Mouse (Mus musculus): ENCODE results near the gene Gk5.
"Not testable (repeated sequence)": the region's sequence is repeated elsewhere in the genome, so short reads cannot be mapped to it uniquely, and the experiment has no call there.

Gene Gk5

DNA sequence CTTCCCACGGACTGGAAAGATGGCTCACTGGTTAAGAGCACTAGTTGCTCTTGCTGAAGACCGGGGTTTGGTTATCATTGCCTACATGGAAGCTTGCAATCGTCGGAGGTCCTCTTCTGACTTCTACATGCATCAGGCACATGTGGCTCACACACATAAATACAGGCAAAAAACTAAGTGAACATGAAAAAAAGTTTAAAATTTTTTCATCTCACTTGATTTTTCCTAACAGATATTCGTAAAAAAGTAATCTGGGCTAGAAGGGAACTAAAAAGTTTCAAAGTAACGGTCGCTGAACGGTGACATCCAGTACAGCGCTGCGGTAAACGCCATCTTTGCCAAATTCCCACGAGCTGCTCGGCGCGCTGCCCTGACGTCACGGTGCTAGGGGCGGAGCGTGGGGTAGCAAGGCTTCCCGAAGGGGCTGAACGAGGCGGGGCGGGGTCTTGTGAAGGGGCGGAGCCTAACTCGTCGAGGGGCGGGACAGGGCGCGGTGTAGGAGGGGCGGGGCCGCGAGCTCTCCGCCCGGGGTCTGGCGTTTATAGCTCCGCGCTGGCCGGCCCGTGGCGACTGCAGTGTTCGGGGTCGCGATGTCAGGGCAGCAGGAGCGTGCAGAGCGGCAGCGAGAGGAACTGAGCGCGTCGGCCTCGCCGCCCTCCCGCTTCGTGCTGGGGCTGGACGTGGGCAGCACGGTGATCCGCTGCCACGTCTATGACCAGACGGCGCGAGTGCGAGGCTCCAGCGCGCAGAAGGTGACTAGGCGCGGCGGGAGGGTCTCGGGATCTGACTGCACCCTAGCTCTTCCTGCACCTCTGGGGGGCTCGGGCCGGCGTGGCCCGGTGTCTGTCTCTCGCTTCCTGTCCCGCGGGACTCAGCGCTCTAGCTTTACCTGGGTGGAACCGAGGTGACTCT lies at the start of gene Gk5:
TSS of gene Gk5 (plus strand) at position 502 of the 912 bp plus-strand sequence.
- peak; percentile 97 to 99 for DNase-seq (ENCODE audit: low spot score in 2 of 2)

- no peak for DNase-seq (ENCODE audit: low spot score in 2 of 2)
Measured at GRCm38 (mm10) chr9:96078752-96079315, 40.3 kb upstream of the Gk5 start.

DNA sequence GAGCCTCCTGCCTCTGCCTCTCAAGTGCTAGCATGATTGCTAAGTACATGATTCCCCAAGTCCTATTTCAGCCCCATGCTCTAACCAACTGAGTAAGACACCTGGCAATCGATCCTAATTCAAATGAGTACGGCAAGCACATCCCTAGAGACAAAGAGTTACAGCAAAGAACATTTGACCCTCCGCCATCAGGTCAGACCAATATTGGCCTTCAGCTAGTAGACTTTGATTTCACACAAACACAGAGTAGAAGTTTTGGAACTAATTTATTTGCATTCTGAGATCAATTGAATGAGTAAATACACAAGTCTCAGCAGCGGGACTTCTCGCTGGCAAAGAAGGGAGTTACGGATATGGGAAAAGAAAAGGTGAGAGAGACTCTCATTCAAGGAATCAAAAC lies 33.9 kb upstream of the Gk5 start:
- DNase-seq (ENCODE audit: low spot score in 2 of 2), result no peak

- DNase-seq (ENCODE audit: low spot score in 2 of 2), result no peak
Measured at GRCm38 (mm10) chr9:96087671-96088070, 31.5 kb upstream of the Gk5 start.

DNA sequence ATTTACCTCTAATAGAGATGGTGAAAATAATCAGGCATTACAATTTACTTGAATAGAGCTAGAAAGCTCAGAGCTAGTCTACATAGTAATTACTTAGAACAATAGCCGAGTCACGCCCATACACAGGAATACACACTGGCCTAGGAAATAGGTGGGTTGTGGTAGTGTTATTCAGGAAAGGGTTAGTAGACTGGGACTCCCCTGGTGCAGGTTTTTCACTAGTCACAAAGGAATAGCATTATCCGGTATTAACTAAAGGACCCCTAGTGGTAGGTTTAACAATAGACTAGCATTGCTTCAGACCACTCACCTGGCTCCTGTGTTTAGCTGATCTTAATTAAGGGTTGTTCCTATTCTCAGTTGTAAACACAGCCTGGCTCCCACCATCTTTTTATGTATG lies 30.7 kb upstream of the Gk5 start:
- DNase-seq (ENCODE audit: low spot score in 2 of 2), result not testable (repeated sequence)

GRCm38 (mm10) chr9:96092637-96093036 lies 26.5 kb upstream of the Gk5 start:
- DNase-seq (ENCODE audit: low spot score in 2 of 2), result not testable (repeated sequence)

GRCm38 (mm10) chr9:96093221-96093620 lies 25.9 kb upstream of the Gk5 start:
- no peak for DNase-seq (ENCODE audit: low spot score in 2 of 2)

DNA sequence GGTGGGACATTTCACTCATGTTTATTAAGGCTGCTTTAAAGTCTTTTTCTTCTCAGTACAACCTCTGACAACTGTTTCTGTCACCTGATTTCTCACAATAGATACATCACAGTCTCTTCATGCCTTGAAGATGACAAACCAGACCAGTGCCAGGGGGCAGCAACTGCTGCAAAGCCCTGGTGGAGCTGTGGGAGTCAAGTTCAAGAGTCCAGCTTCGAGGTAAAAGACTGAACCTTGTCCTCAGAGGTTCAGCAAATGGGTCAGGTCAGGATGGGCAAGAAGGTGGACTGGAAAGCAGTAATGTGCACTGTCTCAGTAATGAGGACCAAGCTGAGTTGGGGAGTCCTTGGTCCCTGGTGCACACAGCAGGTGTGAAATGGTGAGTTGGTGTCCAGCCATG lies 24.8 kb upstream of the Gk5 start:
- no peak for DNase-seq (ENCODE audit: low spot score in 2 of 2)

DNA sequence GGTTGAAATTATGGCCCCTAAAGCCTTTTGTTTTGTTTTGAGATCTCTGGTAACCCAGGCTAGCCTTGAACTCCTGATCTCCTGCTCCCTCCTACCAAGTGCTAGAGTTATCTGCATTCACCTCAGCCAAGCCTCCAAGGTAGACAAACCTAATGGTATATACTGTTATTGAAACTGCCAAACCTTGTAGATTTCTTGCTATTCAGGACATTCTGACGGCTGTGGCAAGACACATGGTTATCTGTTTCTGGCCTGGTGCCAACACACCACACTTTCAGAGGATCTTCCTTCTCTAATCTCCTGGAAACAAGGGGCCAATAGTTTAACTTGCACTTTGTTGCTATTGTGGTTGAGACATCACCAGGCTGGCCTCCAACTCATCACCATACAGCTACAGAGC lies 24.0 kb upstream of the Gk5 start:
- DNase-seq (ENCODE audit: low spot score in 2 of 2), result no peak

GRCm38 (mm10) chr9:96102846-96103245 lies 16.3 kb upstream of the Gk5 start:
- no peak for DNase-seq (ENCODE audit: low spot score in 2 of 2)

- DNase-seq (ENCODE audit: low spot score in 2 of 2), result no peak
Measured at GRCm38 (mm10) chr9:96112879-96113361, 6.2 kb upstream of the Gk5 start.

DNA sequence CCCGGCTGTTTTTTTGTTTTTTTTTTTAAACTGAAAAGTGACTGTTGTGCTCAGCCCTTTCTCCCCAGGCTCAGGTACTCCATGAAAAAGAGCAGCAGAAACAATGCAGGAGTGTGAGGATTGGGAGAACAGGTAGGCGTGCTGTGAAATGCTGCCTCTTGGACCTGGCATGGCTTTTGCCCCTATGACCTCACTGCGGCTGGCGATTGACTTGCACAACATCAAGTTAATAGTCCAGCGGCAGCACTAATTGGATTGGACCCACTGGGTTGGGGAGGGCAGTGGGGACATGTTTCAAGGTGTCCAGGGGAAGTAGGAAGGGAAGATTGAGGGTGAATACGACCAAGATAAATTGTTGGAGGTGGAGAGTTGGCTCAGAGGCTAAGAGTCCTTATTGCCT lies 2.4 kb upstream of the Gk5 start:
- DNase-seq (ENCODE audit: low spot score in 2 of 2), result no peak

DNA sequence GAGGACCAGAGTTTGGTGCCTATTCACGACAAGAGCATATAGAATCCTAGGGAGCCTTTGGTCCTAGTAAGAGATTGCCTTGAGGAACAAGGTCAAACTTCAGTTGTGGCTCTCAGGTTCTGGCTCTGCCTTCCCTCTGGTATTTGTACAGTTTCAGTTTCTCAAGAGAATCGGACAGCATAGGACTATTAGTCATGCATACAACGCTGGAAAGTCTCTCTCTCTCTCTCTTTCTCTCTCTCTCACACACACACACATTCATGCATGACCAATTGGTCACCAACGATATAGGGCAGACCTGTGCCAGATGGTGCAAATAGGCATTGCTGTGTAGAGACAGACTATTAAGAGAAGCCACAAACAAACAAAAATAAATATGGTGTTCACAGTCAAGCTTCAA lies 946 bp upstream of the Gk5 start:
- no peak for DNase-seq (ENCODE audit: low spot score in 2 of 2)

DNA sequence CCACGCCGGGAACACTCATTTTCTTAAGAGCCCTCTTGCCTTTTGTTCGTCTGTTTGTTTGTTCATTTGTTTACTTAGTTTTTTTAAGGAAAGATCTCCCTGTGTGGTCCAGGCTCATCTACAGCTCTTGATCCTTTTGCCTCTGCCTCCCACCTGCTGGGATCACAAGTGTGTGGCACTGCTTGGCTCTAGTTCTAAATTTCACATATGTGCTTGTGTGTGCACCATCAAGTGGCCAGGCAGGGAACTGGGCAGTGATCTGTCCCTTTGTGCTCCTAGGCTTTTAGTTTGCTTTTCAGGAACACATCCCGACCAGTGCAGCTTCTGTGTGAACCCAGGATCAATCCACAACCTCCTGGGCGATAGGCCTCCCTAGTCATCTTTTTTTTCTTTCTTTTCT lies 8.8 kb downstream of the Gk5 start:
- DNase-seq (ENCODE audit: low spot score in 2 of 2), result no peak

GRCm38 (mm10) chr9:96132956-96133603 lies 13.9 kb downstream of the Gk5 start:
- DNase-seq (ENCODE audit: low spot score in 2 of 2), result no peak

- no peak for DNase-seq (ENCODE audit: low spot score in 2 of 2)
Measured at GRCm38 (mm10) chr9:96134470-96134869, 15.3 kb downstream of the Gk5 start.

GRCm38 (mm10) chr9:96134916-96135315 lies 15.8 kb downstream of the Gk5 start:
- DNase-seq (ENCODE audit: low spot score in 2 of 2), result no peak

GRCm38 (mm10) chr9:96135461-96135860 lies 16.3 kb downstream of the Gk5 start:
- no peak for DNase-seq (ENCODE audit: low spot score in 2 of 2)

- no peak for DNase-seq (ENCODE audit: low spot score in 2 of 2)
Measured at GRCm38 (mm10) chr9:96138958-96139357, 19.8 kb downstream of the Gk5 start.

- no peak for DNase-seq (ENCODE audit: low spot score in 2 of 2)
Measured at GRCm38 (mm10) chr9:96139876-96140275, 20.7 kb downstream of the Gk5 start.

DNA sequence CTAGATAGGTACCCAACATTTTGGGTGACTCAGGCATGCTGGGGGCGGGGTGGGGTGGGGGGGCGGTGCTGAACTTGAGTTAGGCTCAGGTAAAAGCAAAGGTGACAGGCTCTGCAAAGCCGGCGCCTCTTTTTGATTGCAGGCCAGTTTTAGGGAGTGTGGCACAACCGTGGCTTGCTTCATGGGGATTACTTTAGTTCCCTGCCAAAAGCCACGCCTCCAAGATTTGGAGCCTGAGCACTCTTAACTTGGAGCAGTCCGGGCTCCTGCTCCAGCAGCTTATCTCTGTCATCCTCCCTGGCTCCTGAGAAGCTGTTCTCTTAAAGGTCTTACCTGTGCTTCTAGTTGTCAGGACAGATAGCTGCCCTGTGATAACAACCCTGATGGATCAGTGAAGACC lies 21.8 kb downstream of the Gk5 start:
- no peak for DNase-seq (ENCODE audit: low spot score in 2 of 2)

GRCm38 (mm10) chr9:96142499-96142898 lies 23.3 kb downstream of the Gk5 start:
- no peak for DNase-seq (ENCODE audit: low spot score in 2 of 2)

DNA sequence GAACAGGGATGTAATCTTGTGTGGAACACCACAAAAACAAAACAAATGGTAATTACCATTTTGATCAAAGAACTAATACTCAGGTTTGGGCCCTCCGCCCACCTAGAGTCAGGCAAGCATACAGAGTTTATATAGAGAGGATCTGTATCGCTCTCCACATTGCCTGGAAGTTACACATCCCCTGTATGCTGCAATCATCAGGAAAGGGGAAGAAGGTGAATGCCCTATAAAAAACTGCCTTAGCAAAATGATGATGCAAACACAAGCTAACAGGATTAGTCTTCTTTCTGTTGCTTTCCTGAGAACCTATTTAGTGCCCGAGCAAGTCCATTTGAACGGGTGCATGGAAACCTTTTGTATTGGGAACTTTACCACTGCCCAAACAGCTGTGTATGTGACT lies 24.5 kb downstream of the Gk5 start:
- DNase-seq (ENCODE audit: low spot score in 2 of 2), result no peak

Data from cerebellum, postnatal 4 days (tissue).